Mouse (Mus musculus) cerebellum, adult 2 months (tissue): ENCODE results near the gene Cacna1h. TPM values are rescaled to one million over a fixed set of nuclear protein-coding genes. Genes with fewer than 3 reads are reported as not detected.

ENCODE experiments used
- DNase-seq, 2 experiments: peaks; one replicate each; pipeline ENCODE4 v3.0.0; 2021
- H3K27ac ChIP-seq: fragments of 200-500 bp; 2 replicates; pipeline ENCODE4 v1.5.1; 2012; ENCODE audit warnings: low read length, control low read depth, inconsistent platforms; ENCODE audit not compliant: insufficient read depth
- H3K27me3 ChIP-seq: fragments of 200-500 bp; 2 replicates; pipeline ENCODE4 v1.6.1; 2012; ENCODE audit warnings: inconsistent platforms, mild to moderate bottlenecking, low read length, moderate library complexity; ENCODE audit not compliant: control insufficient read depth, insufficient read depth
- H3K4me1 ChIP-seq: fragments of 200-500 bp; 2 replicates; pipeline ENCODE4 v1.6.1; 2011; ENCODE audit warnings: low read length; ENCODE audit not compliant: control insufficient read depth, insufficient read depth
- H3K4me3 ChIP-seq: fragments of 200-500 bp; replicated peaks from 2 replicates; pipeline ENCODE3; 2011; ENCODE audit warnings: mild to moderate bottlenecking, low read depth, low read length, control low read depth; ENCODE audit not compliant: insufficient read depth
- CTCF ChIP-seq: fragments of 200-500 bp; IDR thresholded peaks from 2 replicates; pipeline ENCODE4 v1.5.1; 2011; ENCODE audit warnings: low read depth, mild to moderate bottlenecking, control low read depth, low read length, moderate library complexity, borderline replicate concordance; ENCODE audit not compliant: insufficient read depth
- POLR2A ChIP-seq: fragments of 200-500 bp; IDR thresholded peaks from 2 replicates; pipeline ENCODE4 v1.6.1; 2011; ENCODE audit warnings: low read length, control low read depth, borderline replicate concordance; ENCODE audit not compliant: insufficient read depth
- WGBS: fragments of 180-500 bp; shearing (Covaris S2); methylation state at CpG from one replicate; pipeline ENCODE4 v1.1.7; 2018; 5-methylcytosine and 5-hydroxymethylcytosine counted together
- polyA plus RNA-seq: library from polyadenylated mRNA; depleted of rRNA; stranded (reverse); fragments of >200 nt; gene quantifications from 2 replicates; pipeline ENCODE4 v1.2.3, GENCODE M21; 2012

The Cacna1h gene
- polyA plus RNA-seq, 1 experiment: 12.4 TPM

- 80% methylated on average over 3 of the region's 3 CpGs for WGBS
- TF ChIP-seq CTCF (no peak), POLR2A (no peak)
- no peaks in the 10 kb centered on the region for H3K27me3 ChIP-seq
- DNase-seq: no peak
- H3K4me1 ChIP-seq: no peaks in the 10 kb centered on the region
- H3K27ac ChIP-seq: no peak within 1 kb of the TSS
- no peak within 1 kb of the TSS for H3K4me3 ChIP-seq
Measured at GRCm38 (mm10) chr17:25368973-25369372, 64.6 kb downstream of the Cacna1h start, which contains the start of gene Tpsg1. TSS of gene Tpsg1 (plus strand) at chr17:25369273.

GRCm38 (mm10) chr17:25366005-25366404 is 67.6 kb downstream of the Cacna1h start, which contains the start of gene Tpsb2:
TSS of gene Tpsb2 (plus strand) at chr17:25366305.
- no peak for TF ChIP-seq CTCF
- TF ChIP-seq POLR2A: no peak
- no peak within 1 kb of the TSS for H3K4me3 ChIP-seq

GRCm38 (mm10) chr17:25363726-25364125 is 69.9 kb downstream of the Cacna1h start:
- TF ChIP-seq CTCF: peak; percentile 79
- TF ChIP-seq POLR2A: no peak
- Histone ChIP-seq H3K4me3 (no peak overlapping the region), H3K27ac (no peak overlapping the region), H3K27me3 (no peaks in the 10 kb centered on the region), H3K4me1 (no peaks in the 10 kb centered on the region)
- 5% methylated on average over 1 of the region's 1 CpGs for WGBS
- peak; percentile 17 to 35 for DNase-seq

More at GRCm38 (mm10) chr17:25366005-25366404, 67.6 kb downstream of the Cacna1h start, which contains the start of gene Tpsb2:
- WGBS: 79% methylated on average over 2 of the region's 2 CpGs
- H3K27ac ChIP-seq: no peak within 1 kb of the TSS
- no peaks in the 10 kb centered on the region for H3K27me3 ChIP-seq
- no peak for DNase-seq
- H3K4me1 ChIP-seq: no peaks in the 10 kb centered on the region

- H3K4me1 ChIP-seq: no peaks in the 10 kb centered on the region
- H3K27ac ChIP-seq: no peak overlapping the region
- TF ChIP-seq CTCF: no peak
- no peak for TF ChIP-seq POLR2A
- no peaks in the 10 kb centered on the region for H3K27me3 ChIP-seq
- DNase-seq: no peak
- WGBS: 26% methylated on average over 2 of the region's 2 CpGs
- H3K4me3 ChIP-seq: no peak overlapping the region
Measured at GRCm38 (mm10) chr17:25361291-25361690, 72.3 kb downstream of the Cacna1h start.

GRCm38 (mm10) chr17:25345462-25345861 is 88.1 kb downstream of the Cacna1h start, which contains the start of gene Tpsab1:
TSS of gene Tpsab1 (minus strand) at chr17:25345562.
- no peak within 1 kb of the TSS for H3K27ac ChIP-seq
- no peaks in the 10 kb centered on the region for H3K4me1 ChIP-seq
- no peak for DNase-seq
- TF ChIP-seq POLR2A: no peak
- no peak for TF ChIP-seq CTCF
- WGBS: 68% methylated on average over 4 of the region's 4 CpGs
- no peaks in the 10 kb centered on the region for H3K27me3 ChIP-seq
- no peak within 1 kb of the TSS for H3K4me3 ChIP-seq

- TF ChIP-seq CTCF: no peak
- no peak for TF ChIP-seq POLR2A
- WGBS: 49% methylated on average over 3 of the region's 3 CpGs
Measured at GRCm38 (mm10) chr17:25341490-25341889, 92.1 kb downstream of the Cacna1h start.

GRCm38 (mm10) chr17:25340003-25340402 is 93.6 kb downstream of the Cacna1h start:
- whole genome bisulfite sequencing: 76% methylated on average over 6 of the region's 6 CpGs
- TF ChIP-seq CTCF (no peak), POLR2A (no peak)
- H3K27ac ChIP-seq: no peak overlapping the region
- DNase-seq: no peak
- no peak overlapping the region for H3K4me3 ChIP-seq
- H3K27me3 ChIP-seq: no peaks in the 10 kb centered on the region
- H3K4me1 ChIP-seq: no peaks in the 10 kb centered on the region

More at GRCm38 (mm10) chr17:25341490-25341889, 92.1 kb downstream of the Cacna1h start:
- H3K4me3 ChIP-seq: no peak overlapping the region
- no peaks in the 10 kb centered on the region for H3K27me3 ChIP-seq
- no peaks in the 10 kb centered on the region for H3K4me1 ChIP-seq
- no peak overlapping the region for H3K27ac ChIP-seq
- DNase-seq: no peak

GRCm38 (mm10) chr17:25338218-25338617 is 95.4 kb downstream of the Cacna1h start:
- H3K27me3 ChIP-seq: no peaks in the 10 kb centered on the region
- DNase-seq: no peak
- TF ChIP-seq CTCF: no peak
- no peak for TF ChIP-seq POLR2A
- H3K4me3 ChIP-seq: no peak overlapping the region
- 84% methylated on average over 4 of the region's 4 CpGs for WGBS
- no peaks in the 10 kb centered on the region for H3K4me1 ChIP-seq
- H3K27ac ChIP-seq: no peak overlapping the region
